Mouse (Mus musculus) ZHBTc4 (cell line): ENCODE measurements around the gene Psap.
"Not testable (repeated sequence)": the region's sequence is repeated elsewhere in the genome, so short reads cannot be mapped to it uniquely, and the experiment has no call there.

Source experiments
- DNase-seq: peaks from one replicate; pipeline ENCODE4 v3.0.0-alpha.2; 2011; ENCODE audit warnings: low read depth, low spot score

The Psap gene

DNA sequence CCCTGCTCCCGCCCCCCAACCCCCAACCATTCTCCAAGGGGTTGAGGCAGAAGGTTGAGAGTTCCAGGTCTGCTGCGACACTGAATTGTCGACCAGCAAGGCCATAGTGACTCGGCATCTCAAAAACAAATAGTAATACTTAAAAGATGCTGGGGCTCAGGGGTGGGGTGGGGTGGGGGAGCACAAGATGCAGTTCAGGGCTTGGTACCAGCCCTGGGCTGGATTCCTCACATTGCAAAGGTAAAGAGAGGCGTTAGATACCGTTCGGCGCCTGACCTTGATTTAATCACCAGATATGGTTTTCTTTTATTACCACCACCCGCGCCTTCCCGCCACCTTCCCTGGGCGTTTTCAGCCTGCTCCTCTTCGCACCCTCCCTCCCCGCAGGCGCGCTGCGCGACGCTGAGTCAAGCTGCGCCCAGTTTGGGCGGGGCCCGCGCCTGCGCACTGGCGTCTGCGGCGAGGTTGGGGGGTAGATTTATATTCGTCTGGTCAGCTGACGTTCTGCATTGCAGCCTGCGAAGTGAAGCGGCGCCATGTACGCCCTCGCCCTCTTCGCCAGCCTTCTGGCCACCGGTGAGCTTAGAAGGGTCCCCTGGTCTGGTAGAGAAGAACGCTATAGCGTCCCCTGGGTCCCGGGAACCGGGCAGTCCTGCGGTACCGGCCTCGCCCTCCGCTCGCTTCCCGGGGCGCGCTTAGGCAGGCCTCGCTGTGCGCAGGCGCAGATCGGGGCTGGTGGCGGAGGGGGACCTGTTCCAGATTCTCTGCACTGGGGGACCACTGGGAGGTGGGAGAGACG lies at the start of gene Psap:
Gene Psap (plus strand): TSS at position 421 of the 799 bp plus-strand sequence.
- peak; percentile 96 for DNase-seq

DNA sequence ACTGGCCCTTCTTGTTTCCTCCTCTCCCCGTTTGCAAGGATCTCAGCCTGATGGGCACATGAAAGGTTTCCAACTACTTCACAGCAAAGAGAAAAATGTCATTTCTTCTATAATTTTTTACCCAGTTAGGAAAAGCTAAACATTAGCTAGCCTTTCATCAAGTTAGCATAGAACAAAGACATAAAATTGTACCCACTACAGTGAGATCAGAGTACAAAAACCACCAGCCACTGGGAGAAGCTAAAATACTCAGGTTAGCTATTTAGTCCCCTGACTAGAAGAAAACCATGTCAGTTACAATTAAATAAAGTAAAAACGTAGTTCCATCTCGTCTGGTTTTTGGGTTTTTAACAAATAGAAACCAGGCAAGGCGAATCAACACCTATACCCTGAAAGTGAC lies 49.8 kb upstream of the Psap start:
- DNase-seq: no peak

DNA sequence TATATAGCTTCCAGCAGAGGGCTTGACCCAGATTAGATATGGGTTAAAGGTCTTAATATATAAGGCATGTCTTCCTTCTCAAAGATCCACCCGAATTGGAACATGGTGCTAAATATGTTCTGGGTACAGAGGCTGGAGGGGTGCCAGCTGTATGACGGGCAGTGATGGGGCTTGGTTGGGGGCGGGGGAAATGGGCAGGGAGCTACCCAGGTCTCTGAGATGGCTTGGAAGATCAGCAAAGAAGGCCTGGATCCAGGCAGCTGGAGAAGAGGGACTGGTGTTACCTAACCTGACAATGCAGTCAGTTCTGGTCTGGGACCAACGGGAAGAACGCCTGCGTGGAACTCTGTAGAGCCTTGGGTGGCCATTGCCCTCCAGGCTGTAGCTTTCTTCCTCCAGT lies 48.3 kb upstream of the Psap start:
- DNase-seq: no peak

DNA sequence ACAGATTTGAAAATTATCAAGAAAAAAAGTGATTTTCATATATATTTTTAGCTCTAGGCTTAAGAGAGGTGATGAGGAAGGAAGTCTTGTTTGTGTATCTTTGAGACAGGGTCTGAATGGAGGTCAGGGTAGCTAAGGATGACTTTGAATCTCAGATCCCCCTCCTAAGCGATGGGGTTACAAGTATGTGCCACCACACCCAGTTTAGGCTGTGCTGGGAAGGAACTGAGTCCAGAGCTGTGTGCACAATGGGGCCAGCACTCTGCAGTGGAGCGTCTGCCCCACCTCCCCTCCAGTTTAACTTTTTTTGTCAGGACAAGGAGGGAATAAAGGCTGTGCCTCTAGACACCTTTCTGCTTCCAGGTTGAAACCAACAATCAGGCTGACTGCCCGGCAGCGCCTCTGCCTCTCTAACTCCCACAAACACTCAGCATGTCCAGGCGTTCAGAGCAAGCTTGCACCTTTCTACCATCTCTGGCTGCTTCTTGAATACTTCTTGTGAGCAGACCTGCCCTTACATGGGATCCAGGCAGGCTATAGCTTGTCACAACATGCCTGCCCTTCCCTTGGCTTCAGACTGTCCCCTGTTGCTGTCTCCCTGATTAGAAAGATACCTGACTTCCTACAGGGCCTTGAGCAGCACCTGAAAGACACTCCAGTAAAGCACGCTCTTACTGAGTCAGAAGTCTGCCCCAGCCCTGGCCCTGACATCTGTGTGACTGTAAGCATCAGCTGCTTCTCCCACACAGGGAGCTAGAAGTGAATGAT lies 46.9 kb upstream of the Psap start:
- no peak for DNase-seq

DNA sequence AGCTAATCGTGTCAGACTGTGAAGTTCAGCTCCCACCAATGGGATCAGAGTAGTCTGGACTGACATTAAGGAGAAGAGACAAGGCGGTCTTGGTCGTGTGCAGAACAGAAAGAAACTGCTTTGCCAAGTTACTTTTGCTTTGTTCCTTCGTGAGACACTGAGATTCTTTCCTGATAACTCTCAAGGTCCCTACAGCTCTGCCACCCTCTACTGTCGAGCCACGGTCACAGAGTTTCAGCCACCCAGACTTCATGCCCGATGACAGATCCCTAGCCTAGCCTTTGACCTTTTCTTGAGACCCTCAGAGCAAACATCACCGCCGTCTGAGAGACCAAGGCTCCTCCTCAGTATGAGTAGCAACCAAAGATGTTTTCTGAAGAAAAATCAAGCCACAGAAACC lies 43.4 kb upstream of the Psap start:
- DNase-seq: no peak

DNA sequence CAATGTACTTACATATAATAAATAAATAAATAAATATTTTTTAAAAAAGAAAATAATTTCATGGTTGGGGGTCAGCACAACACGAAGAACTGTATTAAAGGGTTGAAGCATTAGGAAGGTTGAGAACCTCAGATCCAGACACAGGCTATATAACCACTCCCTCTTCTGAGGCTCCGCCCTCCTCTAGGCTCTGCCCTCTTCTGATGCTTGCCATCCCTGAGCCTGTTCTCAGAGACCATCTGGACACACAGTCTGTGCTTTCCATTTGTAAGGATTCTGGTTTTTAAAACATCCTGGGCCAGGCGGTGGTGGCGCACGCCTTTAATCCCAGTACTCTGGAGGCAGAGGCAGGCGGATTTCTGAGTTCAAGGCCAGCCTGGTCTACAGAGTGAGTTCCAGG lies 41.6 kb upstream of the Psap start:
- DNase-seq: peak; percentile 63

DNA sequence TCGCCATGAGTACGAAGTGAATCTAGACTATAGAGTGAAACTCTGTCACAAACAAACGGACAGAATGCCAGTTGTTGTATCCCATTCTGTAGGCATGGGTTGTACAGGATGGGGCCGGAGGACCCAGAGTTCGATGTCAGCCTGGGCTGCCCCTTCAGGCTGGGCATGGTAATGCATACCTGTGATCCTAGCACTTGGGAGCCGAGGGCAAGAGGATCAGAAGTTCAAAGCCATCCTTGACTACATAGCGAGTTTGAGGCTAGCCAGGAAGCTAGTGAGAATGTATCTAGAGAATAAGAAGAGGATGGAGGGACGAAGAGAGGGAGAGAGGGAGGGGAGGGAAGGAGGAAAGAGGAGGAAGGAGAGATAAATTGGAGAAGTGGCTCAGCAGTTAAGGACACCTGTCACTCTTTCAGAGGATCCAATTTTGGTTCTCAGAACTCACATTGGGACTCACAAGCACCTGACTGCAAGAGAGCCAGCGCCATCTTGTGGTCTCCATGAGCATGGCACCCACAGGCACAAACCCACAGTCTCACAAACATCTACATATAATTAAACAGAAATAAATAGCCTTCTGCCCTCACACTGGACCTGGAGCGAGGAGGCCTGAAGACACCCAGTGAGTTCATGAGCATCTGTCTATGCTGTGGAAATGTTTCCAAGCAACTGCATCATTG lies 39.8 kb upstream of the Psap start:
- DNase-seq: peak; percentile 89

DNA sequence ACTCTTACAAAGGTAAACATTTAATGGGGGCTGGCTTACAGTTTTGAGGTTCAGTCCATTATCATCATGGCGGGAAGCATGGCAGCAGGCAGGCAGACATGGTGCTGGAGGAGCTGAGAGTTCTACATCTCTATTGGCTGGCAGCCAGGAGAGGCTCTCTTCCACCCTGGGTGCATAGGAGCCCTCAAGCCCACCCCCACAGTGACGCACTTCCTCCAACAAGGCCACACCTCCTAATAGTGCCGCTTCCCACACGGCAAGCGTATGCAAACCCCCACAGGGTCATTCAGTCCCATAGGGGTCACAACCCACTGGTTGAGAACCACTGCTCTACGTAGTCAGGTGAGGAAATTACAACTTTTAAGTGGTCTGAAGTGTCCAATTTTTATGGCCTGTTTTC lies 37.0 kb upstream of the Psap start:
- DNase-seq: peak; percentile 97

DNA sequence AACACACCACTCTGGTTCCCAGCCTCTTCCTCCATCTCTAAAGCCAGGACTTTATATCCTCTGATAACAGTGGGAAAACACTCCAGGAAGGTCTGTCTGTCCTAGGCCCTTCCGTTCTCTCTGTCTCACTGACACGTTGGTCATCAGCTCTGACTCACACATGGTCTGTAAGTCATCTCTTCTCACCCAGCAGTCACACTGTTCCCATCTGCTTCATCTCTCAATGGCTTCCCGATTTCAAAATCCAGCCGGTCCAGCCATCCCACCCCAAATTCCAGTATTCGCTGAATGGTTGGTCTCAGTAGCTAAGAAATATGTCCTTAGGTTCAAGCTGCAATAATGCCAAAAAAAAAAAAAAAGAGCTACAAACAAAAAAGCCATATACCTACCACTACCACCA lies 33.5 kb upstream of the Psap start:
- DNase-seq: no peak

DNA sequence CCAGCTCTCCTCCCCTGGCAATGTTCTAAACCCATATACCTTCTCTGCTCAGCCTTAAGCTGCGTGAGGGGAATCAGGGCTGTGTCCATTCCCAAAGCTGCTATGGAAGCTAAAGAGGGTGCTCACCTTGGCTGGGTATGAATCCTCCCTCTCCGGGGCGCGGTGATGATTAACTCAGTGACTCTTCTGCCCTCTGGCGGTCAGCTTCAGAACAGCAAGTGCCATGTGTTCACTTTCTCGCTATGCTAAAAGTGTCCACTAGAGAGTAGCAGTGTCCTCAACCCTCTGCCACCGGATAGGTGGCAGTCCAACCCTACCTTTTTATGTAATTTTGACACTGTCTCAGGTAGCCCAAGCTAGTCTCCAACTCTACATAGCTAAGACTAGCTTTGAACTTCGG lies 32.4 kb upstream of the Psap start:
- peak; percentile 95 for DNase-seq

DNA sequence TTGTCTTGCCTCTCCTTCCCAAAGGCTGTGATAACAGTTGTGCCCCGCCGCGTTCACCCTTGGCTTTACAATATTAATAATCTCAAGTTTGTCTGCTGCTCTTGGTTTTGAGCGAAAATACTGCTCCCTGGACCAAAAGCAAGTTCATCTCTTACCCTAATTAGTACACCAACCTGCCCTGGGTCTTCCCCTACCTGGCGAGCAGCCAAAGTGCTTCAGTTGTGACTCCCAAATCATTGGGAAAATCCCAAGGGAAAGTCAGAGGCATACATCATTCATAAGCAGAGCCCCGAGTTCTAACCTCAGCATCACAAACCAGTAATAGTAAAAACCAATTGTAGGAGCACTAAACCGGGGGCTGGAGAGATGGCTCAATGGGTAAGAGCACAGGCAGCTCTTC lies 31.8 kb upstream of the Psap start:
- no peak for DNase-seq

DNA sequence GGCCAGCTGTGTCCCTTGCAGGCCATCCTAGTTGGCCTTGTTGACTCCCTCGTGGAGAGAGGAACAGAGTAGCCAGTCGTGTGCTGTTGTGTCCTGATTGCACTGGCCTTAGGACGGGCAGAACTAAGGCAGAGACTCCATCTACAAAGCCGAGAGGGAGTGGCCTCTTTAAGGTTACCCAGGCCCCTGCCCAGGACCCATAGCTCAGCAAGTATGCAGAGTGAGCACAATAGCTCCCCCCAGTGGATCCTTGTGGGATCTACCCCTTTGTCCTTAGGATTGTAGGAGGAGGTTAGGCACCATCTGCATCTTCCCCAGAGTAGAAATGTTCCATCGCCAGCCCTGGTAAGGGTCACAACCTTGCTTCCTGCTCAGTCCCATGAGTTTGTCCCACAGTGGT lies 30.9 kb upstream of the Psap start:
- peak; percentile 95 for DNase-seq

DNA sequence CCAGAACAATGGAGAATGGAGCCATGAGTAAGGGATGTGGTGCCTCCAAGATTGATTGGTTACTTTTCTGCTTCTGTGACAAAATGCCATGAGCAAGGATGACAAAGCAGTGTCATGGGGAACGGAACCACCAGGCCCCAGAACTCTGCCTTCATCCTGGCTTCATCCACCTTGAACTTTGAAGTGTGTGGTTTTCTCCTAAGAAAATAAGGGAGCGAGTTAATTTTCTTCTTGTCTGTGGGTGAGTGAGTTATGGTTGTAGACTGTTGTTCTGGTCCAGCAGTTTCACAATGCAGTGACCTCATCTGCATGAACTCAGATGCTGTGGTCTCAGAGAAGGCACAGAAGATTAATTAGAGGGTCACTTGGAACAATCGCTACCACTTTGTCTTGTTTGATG lies 29.1 kb upstream of the Psap start:
- not testable (repeated sequence) for DNase-seq

DNA sequence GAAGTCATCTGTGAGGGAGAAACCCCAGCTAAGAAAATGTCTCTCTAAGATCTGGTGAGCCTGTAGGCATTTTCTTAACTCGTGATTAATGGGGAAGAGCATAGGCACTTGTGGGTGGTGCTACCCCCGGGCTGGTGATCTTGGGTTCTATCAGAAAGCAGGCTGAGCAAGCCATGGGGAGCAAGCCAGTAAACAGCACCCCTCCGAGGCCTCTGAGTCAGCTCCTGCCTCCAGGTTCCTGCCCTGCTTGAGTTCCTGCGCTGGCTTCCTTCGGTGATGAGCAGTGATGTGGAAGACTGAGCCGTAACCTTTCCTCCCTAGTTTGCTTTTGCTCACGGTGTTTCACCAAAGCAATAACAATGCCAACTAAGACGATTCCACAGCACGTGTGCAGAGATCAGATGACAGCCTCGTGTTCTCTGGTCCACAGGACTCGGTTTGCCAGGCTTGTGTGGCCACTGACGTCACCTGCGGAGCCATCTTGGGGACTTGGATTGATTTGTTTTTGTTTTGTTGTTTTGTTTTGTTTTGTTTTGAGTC lies 26.9 kb upstream of the Psap start:
- peak; percentile 55 for DNase-seq

DNA sequence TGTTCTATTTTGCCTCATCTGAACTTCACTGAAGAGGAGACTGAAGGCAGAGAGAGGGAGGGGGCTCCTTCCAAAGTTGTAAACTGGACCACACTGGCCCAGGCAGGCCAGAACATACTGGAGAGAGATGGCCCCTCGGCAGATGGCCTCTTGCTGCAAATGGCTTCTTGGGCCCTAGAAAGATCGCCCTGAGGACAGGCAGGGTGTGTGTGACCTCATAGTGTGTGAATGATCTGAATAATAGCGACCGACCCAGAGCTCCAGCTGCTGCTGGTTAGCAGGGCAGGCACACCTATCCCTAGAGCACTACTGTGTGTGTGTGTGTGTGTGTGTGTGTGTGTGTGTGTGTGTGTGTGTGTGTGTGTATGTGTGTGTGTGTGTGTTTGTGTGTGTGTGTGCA lies 25.2 kb upstream of the Psap start:
- peak; percentile 51 for DNase-seq

DNA sequence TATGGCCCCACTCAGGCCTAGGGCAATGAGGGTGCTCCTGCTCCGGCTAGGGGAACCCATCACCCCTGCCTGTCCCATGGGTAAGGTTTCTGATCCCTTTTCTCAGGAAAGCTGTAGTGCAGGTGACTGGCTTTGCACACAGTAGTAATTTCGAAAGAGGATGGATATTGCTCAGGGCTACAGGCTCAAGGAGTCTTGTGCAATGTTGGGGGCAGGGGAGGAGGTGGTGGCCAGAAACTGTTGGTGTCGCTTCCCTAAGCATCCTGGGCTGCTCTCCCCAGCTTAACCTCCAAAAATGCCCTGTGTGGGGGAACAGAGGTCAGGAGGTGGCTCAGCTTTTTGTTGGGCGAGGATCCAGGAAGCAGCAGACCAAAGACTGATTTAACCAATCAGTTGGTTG lies 24.8 kb upstream of the Psap start:
- DNase-seq: no peak

DNA sequence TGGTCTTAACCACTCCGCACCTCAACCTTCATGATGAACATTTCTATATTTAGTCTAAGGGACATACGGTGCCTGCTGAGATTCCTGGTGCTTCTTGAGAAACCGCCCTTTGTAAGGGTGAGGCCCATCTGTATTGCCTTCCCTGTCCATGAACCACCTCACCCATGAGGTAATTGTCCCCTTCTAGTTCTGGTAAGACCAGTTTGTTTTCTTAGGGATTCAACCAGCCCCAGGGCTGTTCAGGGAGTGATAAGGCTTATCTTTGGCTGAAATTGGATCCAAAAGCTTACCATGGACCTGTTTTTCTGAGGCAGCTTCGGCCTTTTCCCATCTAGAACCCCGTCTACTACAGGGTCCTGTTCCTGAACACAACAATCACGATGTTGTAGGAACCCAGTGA lies 21.3 kb upstream of the Psap start:
- no peak for DNase-seq

DNA sequence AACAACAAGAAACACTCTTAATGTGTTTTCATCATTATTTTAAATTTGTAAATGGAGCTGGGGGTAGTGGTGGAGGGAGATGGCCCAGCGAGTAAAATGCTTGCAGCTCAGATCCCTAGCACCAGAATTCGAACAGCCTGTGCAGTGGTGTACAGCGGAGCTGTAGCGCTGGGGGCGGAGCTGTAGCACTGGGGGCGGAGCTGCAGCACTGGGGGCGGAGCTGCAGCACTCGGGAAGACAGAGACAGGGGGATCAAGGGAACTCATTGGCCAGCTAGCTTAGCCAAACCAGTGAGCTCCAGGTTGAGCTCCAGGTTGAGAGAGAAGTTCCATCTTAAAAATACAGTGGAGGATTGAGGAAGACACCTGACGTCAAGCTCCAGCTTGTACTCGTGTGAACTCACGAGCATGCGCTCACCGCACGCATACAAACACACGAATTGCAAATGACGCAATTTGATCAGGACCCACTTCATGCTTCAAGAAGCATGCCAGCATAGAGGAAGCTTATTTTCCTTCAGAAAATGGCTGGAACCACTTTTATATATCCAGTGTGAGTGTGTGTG lies 20.1 kb upstream of the Psap start:
- DNase-seq: peak; percentile 92

DNA sequence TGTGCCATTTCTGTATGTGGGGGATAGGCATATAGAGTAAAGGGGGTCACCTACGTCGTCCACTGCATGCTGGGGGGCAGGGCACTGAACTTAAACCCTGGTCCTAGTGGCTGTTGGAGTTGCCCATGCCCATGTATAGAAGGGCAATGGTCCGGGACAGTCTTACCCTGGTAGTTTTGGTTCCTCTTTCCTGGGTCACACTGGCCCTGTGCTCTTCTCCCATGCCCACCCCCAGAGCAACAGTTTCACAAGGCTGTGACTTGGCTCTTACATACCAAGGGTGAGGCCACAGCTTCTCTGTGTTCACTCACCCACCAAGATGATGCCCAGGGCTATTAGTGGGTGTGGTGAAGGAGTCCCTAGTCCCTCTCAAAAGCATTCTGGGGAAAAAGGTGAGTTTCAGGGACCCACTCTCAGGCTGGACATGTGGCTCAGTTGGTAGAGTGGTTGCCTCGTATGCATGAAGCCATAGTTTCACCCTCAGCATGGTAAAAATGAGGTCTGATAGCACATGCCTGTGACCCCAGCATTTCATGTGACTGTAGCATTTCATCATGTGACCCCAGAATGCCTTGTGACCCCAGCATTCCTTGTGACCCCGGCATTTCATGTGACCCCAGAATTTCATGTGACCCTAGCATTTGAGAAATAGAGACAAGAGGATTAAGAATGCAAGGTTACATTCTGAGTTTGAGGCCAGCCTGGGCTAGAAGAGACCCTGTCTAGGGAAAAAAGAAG lies 16.7 kb upstream of the Psap start:
- DNase-seq: no peak

DNA sequence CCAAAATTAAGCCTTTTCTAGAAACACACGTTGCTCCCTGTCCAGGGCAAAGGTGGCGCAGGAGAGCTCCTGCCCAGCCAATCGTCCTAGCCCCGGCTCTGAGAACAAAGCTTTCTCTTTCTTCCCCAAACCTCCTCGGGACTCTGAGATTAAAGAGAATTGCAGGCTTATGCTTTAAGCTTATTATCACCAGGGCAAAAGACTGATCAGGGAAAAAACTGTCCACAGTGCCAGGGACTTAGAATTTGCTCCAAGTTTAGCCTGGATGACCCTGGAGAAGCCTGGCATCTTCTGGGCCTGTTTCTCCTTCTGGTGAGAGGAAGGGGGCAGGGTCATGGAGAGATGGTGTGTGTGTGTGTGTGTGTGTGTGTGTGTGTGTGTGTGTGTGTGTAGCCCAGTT lies 15.9 kb upstream of the Psap start:
- no peak for DNase-seq

DNA sequence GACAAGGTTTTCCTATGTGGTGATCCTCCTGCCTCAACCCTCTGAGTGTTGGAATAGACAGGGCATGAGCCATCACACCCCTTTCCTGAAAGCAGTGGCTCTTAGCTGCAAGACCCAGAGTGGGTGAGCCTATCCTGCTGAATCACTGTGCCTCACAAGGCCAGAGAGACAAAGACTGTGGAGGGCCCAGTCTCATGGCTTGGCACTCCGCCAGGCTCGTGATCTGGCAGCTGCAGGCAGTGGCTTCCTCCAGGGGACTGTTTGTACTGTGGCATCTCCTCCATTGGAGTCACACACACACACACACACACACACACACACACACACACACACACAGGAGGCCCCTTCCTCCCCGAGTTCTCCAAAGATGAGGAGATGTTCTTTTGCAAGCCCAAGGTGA lies 15.0 kb upstream of the Psap start:
- peak; percentile 61 for DNase-seq
